Mouse (Mus musculus) cerebellum, adult 2 months (tissue): ENCODE measurements around the gene Arrdc5. TPM values are rescaled to one million over a fixed set of nuclear protein-coding genes. Genes with fewer than 3 reads are reported as not detected.
A peak's percentile ranks its signal among the peaks of the same experiment; 100 is the strongest.

Source experiments
- DNase-seq, 2 experiments: peaks; one replicate each; pipeline ENCODE4 v3.0.0; 2021
- H3K27ac ChIP-seq: fragments of 200-500 bp; 2 replicates; pipeline ENCODE4 v1.5.1; 2012; ENCODE audit warnings: low read length, control low read depth, inconsistent platforms; ENCODE audit not compliant: insufficient read depth
- H3K27me3 ChIP-seq: fragments of 200-500 bp; 2 replicates; pipeline ENCODE4 v1.6.1; 2012; ENCODE audit warnings: inconsistent platforms, mild to moderate bottlenecking, low read length, moderate library complexity; ENCODE audit not compliant: control insufficient read depth, insufficient read depth
- H3K4me1 ChIP-seq: fragments of 200-500 bp; 2 replicates; pipeline ENCODE4 v1.6.1; 2011; ENCODE audit warnings: low read length; ENCODE audit not compliant: control insufficient read depth, insufficient read depth
- H3K4me3 ChIP-seq: fragments of 200-500 bp; replicated peaks from 2 replicates; pipeline ENCODE3; 2011; ENCODE audit warnings: mild to moderate bottlenecking, low read depth, low read length, control low read depth; ENCODE audit not compliant: insufficient read depth
- CTCF ChIP-seq: fragments of 200-500 bp; IDR thresholded peaks from 2 replicates; pipeline ENCODE4 v1.5.1; 2011; ENCODE audit warnings: low read depth, mild to moderate bottlenecking, control low read depth, low read length, moderate library complexity, borderline replicate concordance; ENCODE audit not compliant: insufficient read depth
- POLR2A ChIP-seq: fragments of 200-500 bp; IDR thresholded peaks from 2 replicates; pipeline ENCODE4 v1.6.1; 2011; ENCODE audit warnings: low read length, control low read depth, borderline replicate concordance; ENCODE audit not compliant: insufficient read depth
- WGBS: fragments of 180-500 bp; shearing (Covaris S2); methylation state at CpG from one replicate; pipeline ENCODE4 v1.1.7; 2018; 5-methylcytosine and 5-hydroxymethylcytosine counted together
- polyA plus RNA-seq: library from polyadenylated mRNA; depleted of rRNA; stranded (reverse); fragments of >200 nt; gene quantifications from 2 replicates; pipeline ENCODE4 v1.2.3, GENCODE M21; 2012; rRNA removed

Gene Arrdc5
- polyA plus RNA-seq, 1 experiment = not detected

DNA sequence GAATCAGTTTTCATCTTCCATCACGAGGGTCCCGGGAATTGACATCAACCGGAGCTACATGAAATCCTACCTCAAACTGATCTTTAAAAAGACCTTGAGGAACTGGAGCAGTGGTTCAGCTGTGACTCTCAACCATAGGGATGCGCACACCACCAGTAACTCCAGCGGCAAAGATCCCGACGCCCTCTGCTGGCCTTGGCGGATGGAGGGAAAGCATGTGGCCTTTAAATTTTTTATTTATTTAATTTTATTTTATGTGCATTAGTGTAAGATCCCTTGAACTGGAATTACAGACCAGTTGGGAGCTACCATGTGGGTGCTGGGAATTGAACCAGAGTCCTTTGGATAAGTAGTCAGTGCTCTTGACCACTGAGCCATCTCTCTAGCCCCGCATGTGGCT is 44.7 kb downstream of the Arrdc5 start:
- Histone ChIP-seq H3K4me1 (peaks cover 18% of the 10 kb centered on the region), H3K27ac (no peak overlapping the region), H3K27me3 (no peaks in the 10 kb centered on the region), H3K4me3 (peak overlapping the region; percentile 13)
- DNase-seq = peak in 1 of 2 experiments; percentile 69
- WGBS = 15% methylated on average over 9 of the region's 9 CpGs
- no peak for TF ChIP-seq POLR2A
- TF ChIP-seq CTCF = peak; percentile 26; the same call in 1 of the 2 replicates

DNA sequence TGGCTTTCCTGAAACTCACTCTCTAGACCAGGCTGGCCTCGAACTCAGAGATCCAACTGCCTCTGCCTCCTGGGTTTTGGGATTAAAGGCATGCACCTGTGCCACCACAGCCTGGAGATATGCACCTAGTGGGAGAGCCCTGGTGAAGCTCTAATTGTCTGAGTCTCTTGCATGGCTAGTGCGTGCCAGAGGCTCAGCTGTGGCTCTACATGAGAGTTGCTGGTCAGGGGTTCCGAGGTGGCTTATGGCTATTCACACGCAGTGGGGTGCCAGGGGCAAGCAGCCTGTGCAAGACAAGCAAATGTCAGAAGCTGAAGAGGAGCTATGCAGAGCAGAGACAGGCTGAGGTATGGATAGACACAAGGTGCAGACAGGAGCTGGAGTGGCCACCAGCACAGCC is 45.4 kb downstream of the Arrdc5 start:
- 77% methylated on average over 4 of the region's 4 CpGs for WGBS
- H3K27ac ChIP-seq = no peak overlapping the region

DNA sequence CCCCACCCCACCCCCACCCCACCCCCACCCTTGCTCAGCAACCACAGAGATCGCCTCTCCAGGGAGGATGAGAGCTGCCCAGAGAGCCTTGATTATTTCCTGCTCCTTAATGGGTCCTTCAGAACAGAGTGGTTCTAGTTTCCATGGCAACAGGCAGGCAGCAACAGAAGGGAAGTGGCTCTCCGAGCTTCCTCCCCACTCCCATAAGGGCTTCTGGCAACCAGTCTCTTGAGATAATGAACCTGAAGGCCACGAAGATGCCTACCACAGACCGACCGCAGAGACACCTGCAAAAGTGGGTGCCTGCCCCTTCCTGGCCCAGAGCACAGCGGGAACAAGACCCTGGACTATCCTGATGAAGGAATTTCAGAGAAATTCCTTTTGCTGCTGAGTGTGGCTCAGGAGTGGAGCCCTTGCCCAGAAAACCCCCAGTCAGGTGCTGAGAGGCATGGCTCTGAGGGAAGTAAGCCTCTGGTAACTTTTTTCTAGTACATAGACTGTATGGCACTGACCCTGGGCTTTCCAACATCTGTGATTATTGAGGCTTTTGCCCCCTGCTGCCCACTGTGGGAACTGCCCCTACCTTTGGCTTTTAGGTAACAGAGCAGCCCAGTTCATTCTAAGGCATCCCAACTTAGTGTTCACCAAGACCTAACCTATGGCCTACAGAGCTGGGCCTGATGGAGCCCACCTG is 48.8 kb downstream of the Arrdc5 start:
- Histone ChIP-seq H3K4me3 (no peak overlapping the region), H3K4me1 (no peaks in the 10 kb centered on the region), H3K27ac (no peak overlapping the region), H3K27me3 (no peaks in the 10 kb centered on the region)
- TF ChIP-seq POLR2A (no peak), CTCF (peak; percentile 55; the same call in 1 of the 2 replicates)
- WGBS = 14% methylated on average over 6 of the region's 6 CpGs
- peak; percentile 59 to 73 for DNase-seq

More for the DNA sequence above, 45.4 kb downstream of the Arrdc5 start:
- Histone ChIP-seq H3K4me3 (no peak overlapping the region), H3K4me1 (peaks cover 11% of the 10 kb centered on the region), H3K27me3 (no peaks in the 10 kb centered on the region)
- TF ChIP-seq POLR2A (no peak), CTCF (no peak)
- no peak for DNase-seq

- Histone ChIP-seq H3K27ac (no peak overlapping the region), H3K4me3 (no peak overlapping the region), H3K27me3 (no peaks in the 10 kb centered on the region), H3K4me1 (peaks cover 7% of the 10 kb centered on the region; the same call in 1 of the 2 replicates)
- TF ChIP-seq POLR2A (no peak), CTCF (no peak)
- DNase-seq = no peak
- WGBS = 37% methylated on average over 7 of the region's 7 CpGs
Observed at GRCm38 (mm10) chr17:56245608-56246007, 54.5 kb downstream of the Arrdc5 start.

Other genes starting within 250 kb of the Arrdc5 start
- gene Ubxn6, start 225.3 kb downstream of the Arrdc5 start, polyA plus RNA-seq = 114 TPM in 2 replicates
- gene Hdgfl2, start 220.7 kb downstream of the Arrdc5 start, polyA plus RNA-seq = 109 and 116 TPM in 2 replicates
- 1.1 and 1.7 TPM in 2 replicates for gene Plin4, start 190.5 kb downstream of the Arrdc5 start, polyA plus RNA-seq
- 0.38 and 0.54 TPM in 2 replicates for gene Plin5, start 182.7 kb downstream of the Arrdc5 start, polyA plus RNA-seq
- gene Lrg1, start 178.3 kb downstream of the Arrdc5 start, polyA plus RNA-seq = 0.93 and 1.6 TPM in 2 replicates
- 51.8 and 54.3 TPM in 2 replicates for gene Sema6b, start 159.9 kb downstream of the Arrdc5 start, polyA plus RNA-seq
- gene Tnfaip8l1, start 137.8 kb downstream of the Arrdc5 start, polyA plus RNA-seq = 1.7 and 1.9 TPM in 2 replicates
- gene Mydgf, start 116.4 kb downstream of the Arrdc5 start, polyA plus RNA-seq = 44.5 and 45.0 TPM in 2 replicates
- gene Dpp9, start 81.4 kb downstream of the Arrdc5 start, polyA plus RNA-seq = 54.7 and 56.3 TPM in 2 replicates
- gene Fem1a, start 43.5 kb downstream of the Arrdc5 start, polyA plus RNA-seq = 19.9 and 21.8 TPM in 2 replicates
- 4.5 and 4.7 TPM in 2 replicates for gene Ticam1, start 23.5 kb downstream of the Arrdc5 start, polyA plus RNA-seq
- gene Plin3, start 7.4 kb downstream of the Arrdc5 start, polyA plus RNA-seq = 15.6 and 20.9 TPM in 2 replicates
- 0.65 and 0.71 TPM in 2 replicates for gene Uhrf1, start 3.0 kb upstream of the Arrdc5 start, polyA plus RNA-seq
- 45.8 and 50.9 TPM in 2 replicates for gene Kdm4b, start 25.8 kb upstream of the Arrdc5 start, polyA plus RNA-seq
- gene Ptprs, start 176.2 kb upstream of the Arrdc5 start, polyA plus RNA-seq = 478 and 518 TPM in 2 replicates
- not detected in 2 replicates for gene Znrf4, start 212.1 kb upstream of the Arrdc5 start, polyA plus RNA-seq